Mouse (Mus musculus) CH12.LX (cell line): Measurements from ENCODE around the gene Rbpms2. TPM values are rescaled to one million over a fixed set of nuclear protein-coding genes. Genes with fewer than 3 reads are reported as not detected.

Experiments
- DNase-seq: peaks from one replicate; pipeline ENCODE4 v3.0.0-alpha.2; 2013; ENCODE audit errors: extremely low read depth
- H3K27ac ChIP-seq: 2 replicates; pipeline ENCODE4 v1.5.1; 2012; ENCODE audit warnings: low read depth, mild to moderate bottlenecking, control low read depth, moderate library complexity; ENCODE audit not compliant: insufficient read depth
- H3K27me3 ChIP-seq: replicated peaks from 2 replicates; pipeline ENCODE3; 2012; ENCODE audit warnings: inconsistent platforms
- H3K36me3 ChIP-seq, 2 experiments: replicated peaks in 1 of 2; 2 replicates each; pipeline versions ENCODE3 to v1.6.1; 2012; ENCODE audit warnings: inconsistent platforms in 1 of 2, low read length in 1 of 2, mild to moderate bottlenecking in 1 of 2, mixed read lengths in 1 of 2, moderate library complexity in 1 of 2; ENCODE audit not compliant: control insufficient read depth in 1 of 2, insufficient read depth in 1 of 2
- H3K4me1 ChIP-seq, 2 experiments: 2 replicates each; pipeline ENCODE4 v1.6.1; 2012; ENCODE audit warnings: inconsistent platforms in 1 of 2, moderate library complexity in 1 of 2; ENCODE audit not compliant: insufficient read depth in 2 of 2, control insufficient read depth in 1 of 2
- H3K4me2 ChIP-seq: 2 replicates; pipeline ENCODE4 v1.6.1; 2012; ENCODE audit warnings: low read depth, mild to moderate bottlenecking, control low read depth; ENCODE audit not compliant: poor library complexity, insufficient read depth, severe bottlenecking
- H3K4me3 ChIP-seq, 3 experiments: fragments of 150-350 bp in 1 of 3; sonication (generic) in 1 of 3; replicated peaks in 1 of 3; 2 replicates each; pipeline versions ENCODE3 to v1.5.1; 2011 to 2012; ENCODE audit warnings: low read depth in 2 of 3, low read length in 2 of 3, mild to moderate bottlenecking in 2 of 3, moderate library complexity in 2 of 3, control low read depth in 1 of 3, improper control_type of control experiment in 1 of 3, inconsistent platforms in 1 of 3, mixed read lengths in 1 of 3; ENCODE audit not compliant: poor library complexity in 1 of 3
- H3K79me2 ChIP-seq: replicated peaks from 2 replicates; pipeline ENCODE4 v1.6.1; 2012; ENCODE audit warnings: mild to moderate bottlenecking, moderate library complexity; ENCODE audit not compliant: control insufficient read depth, poor library complexity, insufficient read depth, severe bottlenecking; ENCODE audit errors: extremely low read depth
- H3K9ac ChIP-seq: 2 replicates; pipeline ENCODE4 v1.6.1; 2012; ENCODE audit warnings: low read depth, mild to moderate bottlenecking, control low read depth, moderate library complexity; ENCODE audit not compliant: insufficient read depth
- H3K9me3 ChIP-seq: replicated peaks from 2 replicates; pipeline ENCODE3; 2012; ENCODE audit warnings: low read length, inconsistent platforms, mixed read lengths
- BHLHE40 ChIP-seq: IDR thresholded peaks from 2 replicates; pipeline ENCODE4 v1.6.1; 2011; ENCODE audit warnings: mild to moderate bottlenecking, low read depth, low read length, improper control_type of control experiment
- CHD2 ChIP-seq: IDR thresholded peaks from 2 replicates; pipeline ENCODE4 v1.6.1; 2011; ENCODE audit warnings: low read length, improper control_type of control experiment
- E2F4 ChIP-seq: IDR thresholded peaks from 2 replicates; pipeline ENCODE4 v1.6.1; 2011; ENCODE audit warnings: low read depth, low read length, improper control_type of control experiment; ENCODE audit not compliant: insufficient replicate concordance
- IRF4 ChIP-seq: IDR thresholded peaks from 2 replicates; pipeline ENCODE4 v1.6.1; 2014; ENCODE audit warnings: low read depth, mild to moderate bottlenecking, inconsistent platforms, low read length, improper control_type of control experiment
- MAZ ChIP-seq: IDR thresholded peaks from 2 replicates; pipeline ENCODE4 v1.6.1; 2012; ENCODE audit warnings: low read depth, mild to moderate bottlenecking, inconsistent platforms, low read length, improper control_type of control experiment, moderate library complexity
- POLR2A ChIP-seq: IDR thresholded peaks from 2 replicates; pipeline ENCODE4 v1.6.1; 2011; ENCODE audit warnings: low read depth, mild to moderate bottlenecking, improper control_type of control experiment, low read length
- POLR2AphosphoS2 ChIP-seq: IDR thresholded peaks from 2 replicates; pipeline ENCODE4 v1.6.1; 2011; ENCODE audit warnings: low read depth, low read length, improper control_type of control experiment
- RCOR1 ChIP-seq: conservative IDR thresholded peaks from 2 replicates; pipeline ENCODE4 v1.6.1; 2012; ENCODE audit warnings: low read depth, mild to moderate bottlenecking, inconsistent platforms, low read length, improper control_type of control experiment
- SIN3A ChIP-seq: IDR thresholded peaks from 2 replicates; pipeline ENCODE4 v1.6.1; 2012; ENCODE audit warnings: low read length, improper control_type of control experiment, inconsistent platforms
- dilution Hi-C: fragments of 300-500 bp; cut with MboI; formaldehyde crosslinking; loops from 2 replicates; pipeline ENCODE4 v1.14.3; 2020; ENCODE audit warnings: low sequenced_read_pairs; ENCODE audit not compliant: extremely low pct_unique_long_range_greater_than_20kb, extremely low pct_ligation_motif_present
- in situ Hi-C: fragments of 300-500 bp; cut with MboI; formaldehyde crosslinking; loops from 3 replicates; pipeline ENCODE4 v1.14.3; 2019; ENCODE audit warnings: low sequenced_read_pairs, low pct_ligation_motif_present, low pct_unique_long_range_greater_than_20kb, mixed read lengths
- polyA plus RNA-seq: library from polyadenylated mRNA; unstranded; fragments of >175 nt; gene quantifications from 2 replicates; pipeline ENCODE4 v1.2.1, GENCODE M21; 2012; ENCODE audit warnings: low read depth; ENCODE audit not compliant: insufficient read length
- total RNA-seq, 2 experiments: library from RNA; depleted of rRNA; stranded (reverse); fragments of 300-350 nt in 1 of 2; fragments of >200 nt in 1 of 2; gene quantifications; 2 replicates each; pipeline ENCODE4 v1.2.3; 2012 to 2014

The Rbpms2 gene
- total and polyA plus RNA-seq, 3 experiments: 0.13 to 0.34 TPM; not detected in 1

- no peak for DNase-seq
- no peak overlapping the region for H3K9ac ChIP-seq
- dilution Hi-C loops (no loop called here), in situ Hi-C loops (no loop called here)
- H3K27ac ChIP-seq: no peak overlapping the region
- no peaks in the 10 kb centered on the region for H3K9me3 ChIP-seq
- H3K4me2 ChIP-seq: no peak overlapping the region
- H3K4me1 ChIP-seq: peaks cover 0 to 3% of the 10 kb centered on the region in 2 experiments; a peak in 1 of 4 replicates
- no peaks in the 10 kb centered on the region for H3K27me3 ChIP-seq
- no peak for TF ChIP-seq SIN3A
- TF ChIP-seq POLR2A: no peak
- no peak for TF ChIP-seq E2F4
- TF ChIP-seq, all 38 proteins: peak for 0
- H3K79me2 ChIP-seq: no peaks in the 10 kb centered on the region
- no peaks in the 10 kb centered on the region for H3K36me3 ChIP-seq
- H3K4me3 ChIP-seq: no peak overlapping the region
Observed at GRCm38 (mm10) chr9:65613098-65613497, 16.4 kb upstream of the Rbpms2 start.

GRCm38 (mm10) chr9:65619311-65619710 lies 10.1 kb upstream of the Rbpms2 start:
- no peaks in the 10 kb centered on the region for H3K27me3 ChIP-seq
- TF ChIP-seq POLR2AphosphoS2 (no peak), BHLHE40 (no peak), MAZ (no peak), IRF4 (peak; percentile 25; the same call in 1 of the 2 replicates)
- H3K9ac ChIP-seq: no peak overlapping the region
- in situ Hi-C loops: no loop called here
- no peaks in the 10 kb centered on the region for H3K36me3 ChIP-seq
- no peak overlapping the region for H3K4me3 ChIP-seq
- dilution Hi-C loops: no loop called here
- DNase-seq: no peak
- no peaks in the 10 kb centered on the region for H3K79me2 ChIP-seq
- H3K9me3 ChIP-seq: no peaks in the 10 kb centered on the region
- H3K4me1 ChIP-seq: no peaks in the 10 kb centered on the region
- no peak overlapping the region for H3K4me2 ChIP-seq
- H3K27ac ChIP-seq: no peak overlapping the region

GRCm38 (mm10) chr9:65621196-65621595 lies 8.3 kb upstream of the Rbpms2 start:
- H3K27me3 ChIP-seq: peaks cover under 1% of the 10 kb centered on the region
- no peaks in the 10 kb centered on the region for H3K79me2 ChIP-seq
- H3K9ac ChIP-seq: no peak overlapping the region
- DNase-seq: no peak
- H3K9me3 ChIP-seq: no peaks in the 10 kb centered on the region
- H3K4me1 ChIP-seq: no peaks in the 10 kb centered on the region
- no peak for TF ChIP-seq RCOR1
- TF ChIP-seq CHD2: no peak
- TF ChIP-seq, all 38 proteins: peak for 0
- in situ Hi-C loops: no loop called here
- dilution Hi-C loops: no loop called here
- H3K4me2 ChIP-seq: no peak overlapping the region
- H3K4me3 ChIP-seq: no peak overlapping the region
- no peak overlapping the region for H3K27ac ChIP-seq
- H3K36me3 ChIP-seq: no peaks in the 10 kb centered on the region
